Mouse (Mus musculus): ENCODE results near the gene Olfr603.
"Not testable (repeated sequence)": the region's sequence is repeated elsewhere in the genome, so short reads cannot be mapped to it uniquely, and the experiment has no call there.

Olfr603 gene

DNA sequence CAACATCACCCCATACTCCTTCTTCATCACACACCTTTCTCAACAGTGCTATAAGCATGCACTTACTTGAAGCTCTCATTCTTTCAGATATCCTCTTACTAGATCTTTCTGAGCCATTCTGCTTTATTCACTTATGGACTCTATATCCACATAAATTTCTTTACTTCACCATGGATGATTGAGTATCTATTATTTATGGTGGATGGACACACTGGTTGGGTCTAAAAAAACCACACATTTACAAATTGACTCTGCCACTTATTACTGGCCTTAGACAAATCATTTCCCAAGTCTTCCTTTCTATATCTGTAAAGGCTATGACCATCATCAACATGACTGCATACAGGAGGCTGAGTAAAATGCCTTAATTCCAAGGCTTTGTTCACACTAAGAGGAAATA is at the start of gene Olfr603:
Olfr603 (minus strand) TSS at position 101 of the 400 bp plus-strand sequence.
- no peak for DNase-seq (ENCODE audit: low read depth, low spot score)

DNA sequence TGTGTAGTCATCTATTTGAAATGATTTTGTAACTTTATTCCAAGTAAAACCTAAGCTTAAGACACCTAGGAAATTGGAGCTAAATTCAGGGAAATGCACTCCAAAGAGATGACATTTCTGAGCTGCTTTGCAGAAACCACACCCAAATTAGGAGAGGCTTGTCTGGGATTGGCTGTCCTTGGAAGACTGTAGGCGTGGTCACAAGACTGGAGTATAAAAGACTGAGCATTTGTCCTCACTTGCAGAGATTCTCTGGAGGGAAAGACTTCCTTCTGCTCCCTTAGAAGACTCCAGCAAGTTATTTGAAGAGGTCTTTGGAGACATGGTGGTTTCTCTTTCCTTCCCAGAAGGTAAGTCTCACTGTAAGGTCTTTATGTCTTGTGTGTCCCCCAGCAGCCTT is 28.8 kb upstream of the Olfr603 start, which contains the start of gene Usp17lc:
Usp17lc (plus strand) TSS at position 301 of the 400 bp plus-strand sequence.
- not testable (repeated sequence) for DNase-seq (ENCODE audit: low read depth, low spot score)

DNA sequence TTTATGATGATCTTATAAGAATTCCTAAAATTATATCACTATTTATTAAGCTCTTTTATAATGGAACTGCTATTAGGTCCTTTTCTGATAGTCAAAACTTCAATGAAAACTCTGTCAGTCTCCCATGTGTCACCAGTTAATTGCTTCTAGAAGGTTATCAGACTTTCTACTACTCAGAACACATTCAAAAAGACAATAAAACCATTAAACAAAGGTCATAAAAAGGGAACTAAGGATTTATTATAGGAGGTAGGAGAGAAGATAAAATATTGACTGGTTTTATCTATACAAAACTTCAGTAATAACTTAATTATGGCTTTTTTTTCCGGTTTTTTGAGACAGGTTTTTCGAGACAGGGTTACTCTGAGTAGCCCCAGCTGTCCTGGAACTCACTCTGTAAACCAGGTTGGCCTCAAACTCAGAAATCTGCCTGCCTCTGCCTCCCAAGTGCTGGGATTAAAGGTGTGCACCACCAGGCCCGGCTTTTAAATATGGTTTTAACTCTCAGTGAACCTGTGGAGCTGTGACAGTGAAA is 20.6 kb upstream of the Olfr603 start:
- DNase-seq (ENCODE audit: low read depth, low spot score), result not testable (repeated sequence)

DNA sequence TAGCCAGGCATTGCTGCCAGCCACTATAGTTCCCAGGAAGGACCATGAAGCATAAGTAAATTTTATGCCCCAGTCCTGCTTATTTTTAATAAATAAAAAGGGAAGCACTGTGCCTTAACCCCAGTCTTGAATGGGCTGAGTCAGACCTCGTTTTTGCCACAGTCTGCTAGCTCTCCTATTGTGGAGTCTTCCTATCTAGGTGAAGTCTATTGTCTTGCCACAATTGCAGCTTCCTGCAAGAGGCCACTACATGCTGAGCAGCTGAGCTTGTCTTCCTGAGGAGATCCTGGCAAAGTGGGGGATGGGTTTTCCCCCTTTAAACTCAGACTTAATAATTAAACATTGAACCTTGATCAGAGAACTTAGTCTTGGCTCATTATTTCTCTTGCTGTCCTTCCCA is 13.0 kb upstream of the Olfr603 start:
- DNase-seq (ENCODE audit: low read depth, low spot score), result no peak

DNA sequence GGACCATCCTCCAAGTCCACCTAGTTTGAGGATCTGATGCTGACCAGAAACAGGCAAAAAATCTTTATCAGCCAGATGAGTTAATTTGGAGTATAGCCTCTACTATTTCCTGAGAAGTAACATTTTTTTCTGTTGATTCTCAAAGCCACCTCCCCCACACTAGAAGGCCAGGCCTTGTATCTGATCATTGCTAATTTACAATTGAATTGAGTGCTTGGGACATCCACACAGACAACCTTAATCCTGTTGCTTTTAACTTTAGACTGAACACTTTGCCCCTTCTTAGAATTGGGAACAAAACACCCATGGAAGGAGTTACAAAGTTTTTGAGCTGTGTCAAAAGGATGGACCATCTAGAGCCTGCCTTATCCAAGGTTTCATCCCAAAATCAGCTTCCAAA is 11.8 kb upstream of the Olfr603 start:
- DNase-seq (ENCODE audit: low read depth, low spot score), result no peak

DNA sequence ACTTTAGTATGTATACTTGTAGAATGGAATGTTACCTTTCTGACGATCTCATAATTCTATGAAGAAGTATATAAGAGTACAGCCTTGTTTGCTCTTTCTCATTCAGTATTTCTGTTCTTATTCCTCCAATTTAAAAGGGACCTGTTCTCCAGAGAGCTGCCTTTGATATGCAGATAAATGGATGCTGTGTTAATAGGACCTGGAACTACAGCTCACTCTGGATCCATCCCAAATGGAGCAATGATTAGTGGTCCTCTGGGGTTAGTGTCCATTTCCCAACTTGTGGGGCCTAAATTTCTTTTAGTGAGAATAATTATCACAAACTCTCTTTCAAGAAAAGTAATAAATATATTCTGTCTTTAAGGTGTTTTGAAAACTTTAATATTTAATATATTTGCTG is 23.4 kb downstream of the Olfr603 start, which contains the start of gene Olfr601:
Olfr601 (minus strand) TSS at position 101 of the 400 bp plus-strand sequence.
- no peak for DNase-seq (ENCODE audit: low read depth, low spot score)

DNA sequence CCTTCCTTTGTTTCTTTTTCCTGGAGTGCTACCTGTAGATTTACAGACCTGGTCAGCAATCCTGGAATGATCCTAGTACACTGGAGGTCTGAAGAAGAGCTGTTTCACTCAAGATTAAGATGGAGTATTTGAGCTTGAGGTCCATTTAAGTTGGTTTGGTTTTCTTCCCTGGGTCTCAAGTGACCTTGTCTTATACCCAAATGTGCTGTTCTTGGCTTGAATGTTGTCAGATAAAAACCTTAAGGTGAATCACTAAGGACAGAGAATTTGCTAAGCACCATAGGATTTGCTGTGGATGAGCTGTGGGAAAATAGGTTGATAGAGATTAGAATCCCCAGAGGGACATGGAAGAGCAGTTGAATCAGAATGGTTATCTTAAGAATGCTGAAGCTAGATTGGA is 36.4 kb downstream of the Olfr603 start, which contains the start of gene Olfr600:
Olfr600 (minus strand) TSS at position 101 of the 400 bp plus-strand sequence.
- DNase-seq (ENCODE audit: low read depth, low spot score), result no peak

DNA sequence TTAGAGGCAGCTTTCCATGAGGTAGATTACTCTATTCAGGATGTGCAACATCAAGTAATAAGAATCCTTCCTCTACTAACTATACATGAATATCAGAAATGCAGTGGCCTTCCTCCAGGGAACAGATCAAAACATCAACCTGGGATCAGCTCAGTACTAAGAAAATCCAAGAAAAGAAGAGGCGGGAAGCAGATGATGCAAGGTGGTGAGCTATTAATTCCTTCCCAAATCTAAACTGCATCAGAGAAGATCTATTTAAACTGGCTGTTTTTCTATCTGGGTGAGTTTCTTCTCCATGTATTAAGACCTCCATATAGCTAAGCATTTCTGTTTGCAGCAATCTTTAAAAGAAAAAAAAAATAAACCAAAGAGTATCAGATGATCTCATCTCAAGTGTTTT is 50.4 kb downstream of the Olfr603 start, which contains the start of gene Olfr599:
Olfr599 (plus strand) TSS at position 301 of the 400 bp plus-strand sequence.
- DNase-seq (ENCODE audit: low read depth, low spot score), result no peak

All from A20 (cell line).